Mouse (Mus musculus) adrenal gland, adult (tissue): ENCODE results near the gene Ttc25.

Source experiments
- DNase-seq, 2 experiments: peaks; one replicate each; pipeline ENCODE4 v3.0.0; 2022 to 2023; ENCODE audit warnings: low spot score in 1 of 2; ENCODE audit not compliant: inconsistent age in 2 of 2

The Ttc25 gene

DNA sequence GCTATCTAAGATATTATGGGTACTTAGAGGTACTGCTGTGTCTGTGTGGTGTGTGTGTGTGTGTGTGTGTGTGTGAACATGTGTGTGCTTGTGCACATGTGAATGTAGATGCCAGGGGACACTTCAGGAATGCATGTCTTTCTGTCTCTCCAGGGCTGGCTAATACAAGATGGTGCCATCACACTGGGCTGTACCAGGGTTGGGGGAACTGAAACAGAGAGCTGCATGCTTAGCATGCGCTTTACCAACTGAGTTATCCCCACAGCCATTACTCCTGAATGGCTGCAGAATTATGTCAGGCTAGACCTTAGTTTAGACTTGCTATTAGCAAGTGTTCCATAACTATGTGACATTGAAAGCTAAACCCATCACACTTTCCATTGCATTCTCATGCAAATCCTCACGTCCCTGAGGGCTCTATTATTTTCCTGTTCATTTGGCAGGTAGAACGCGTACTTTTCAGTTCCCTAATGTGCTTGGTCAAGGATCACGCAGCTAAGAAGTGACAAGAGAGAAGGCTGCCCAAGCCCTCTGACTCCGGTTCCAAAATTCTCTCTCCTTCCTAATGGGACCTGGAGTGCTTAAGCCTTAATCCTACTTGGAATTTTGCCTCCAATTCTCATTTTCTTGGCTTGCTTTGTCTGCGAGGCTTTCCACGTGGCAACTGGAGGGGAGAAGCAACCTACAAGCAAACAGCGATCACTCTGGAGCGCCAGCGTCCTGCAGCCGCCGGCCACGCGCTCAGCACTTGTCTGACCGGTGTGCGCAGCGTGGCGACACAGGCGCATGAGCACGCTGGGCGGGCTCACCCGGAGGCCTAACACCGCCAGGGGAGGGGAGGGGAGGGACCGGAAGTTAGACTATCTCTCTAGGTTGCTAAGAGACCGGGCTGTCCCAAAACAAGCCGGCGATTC, at the start of gene Ttc25:
Gene Ttc25, plus strand, starts transcription at position 776 of the 914 bp plus-strand sequence.
- peak; percentile 95 to 97 for DNase-seq

GRCm38 (mm10) chr11:100500241-100500640, 45.2 kb upstream of the Ttc25 start:
- DNase-seq, result no peak

DNA sequence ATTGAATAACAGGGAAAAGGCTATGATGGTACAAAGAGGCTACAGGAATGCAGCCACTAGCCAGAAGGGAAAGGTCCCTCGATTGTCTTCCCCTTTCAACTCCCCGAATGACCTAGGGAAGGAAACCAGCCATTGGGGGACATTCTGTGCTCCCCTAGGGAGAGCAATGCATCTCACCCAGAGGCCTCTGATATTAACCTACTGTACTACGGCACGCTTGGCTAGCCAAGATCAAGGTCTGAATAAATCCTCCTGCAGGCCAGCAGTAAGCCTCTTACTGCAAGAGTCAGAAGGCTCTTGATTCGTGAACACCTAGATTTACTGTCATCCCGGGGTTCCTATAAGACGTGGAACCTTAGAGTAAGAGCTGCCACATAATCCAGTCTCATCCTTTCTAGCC, 44.8 kb upstream of the Ttc25 start:
- DNase-seq, result no peak

DNA sequence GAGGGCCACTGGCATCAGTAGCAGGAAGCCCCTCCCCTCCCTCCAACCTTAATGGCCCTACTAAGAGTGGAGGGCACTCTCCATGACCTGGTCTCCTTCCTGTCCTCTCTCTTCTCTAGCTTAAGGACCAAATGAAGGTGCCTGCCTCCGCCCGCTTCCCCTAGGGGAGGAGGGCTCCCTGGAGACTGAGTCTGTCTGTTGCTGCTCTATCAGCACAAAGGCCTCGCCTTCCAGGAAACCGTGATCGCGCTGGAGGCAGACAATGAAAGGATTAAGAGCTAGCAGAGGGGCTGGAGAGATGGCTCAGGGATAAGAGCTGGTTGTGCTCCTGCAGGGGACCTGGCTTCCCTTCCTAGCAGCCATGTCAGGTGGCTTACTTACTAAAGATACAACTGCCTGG, 44.1 kb upstream of the Ttc25 start:
- DNase-seq, result no peak

- peak in 1 of 2 experiments; percentile 60 for DNase-seq
Observed at GRCm38 (mm10) chr11:100504990-100505660, 40.3 kb upstream of the Ttc25 start.

GRCm38 (mm10) chr11:100505997-100506396, 39.4 kb upstream of the Ttc25 start:
- no peak for DNase-seq

DNA sequence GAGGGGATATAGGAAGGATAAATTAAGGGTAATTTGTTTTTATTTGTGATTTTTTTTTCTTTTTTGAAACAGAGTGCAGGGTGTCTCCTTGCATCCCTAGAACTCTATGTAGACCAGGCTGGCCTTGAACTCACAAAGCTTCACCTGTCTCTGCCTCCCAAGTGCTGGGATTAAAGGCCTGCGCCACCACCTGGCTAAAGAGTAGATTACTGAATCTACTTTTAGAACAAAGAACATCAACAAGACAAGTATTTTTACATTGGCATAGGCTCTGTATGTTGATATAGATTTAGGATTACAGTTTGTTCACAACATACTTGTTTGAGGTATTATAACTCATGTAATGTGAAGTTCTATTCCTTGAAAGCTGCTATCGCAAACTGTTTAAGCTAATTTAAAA, 34.9 kb upstream of the Ttc25 start:
- DNase-seq, result no peak

- DNase-seq, result peak in 1 of 2 experiments; percentile 82
Observed at GRCm38 (mm10) chr11:100512384-100512783, 33.0 kb upstream of the Ttc25 start.

GRCm38 (mm10) chr11:100513716-100514115, 31.7 kb upstream of the Ttc25 start:
- peak; percentile 87 to 92 for DNase-seq

- peak; percentile 87 to 94 for DNase-seq
Observed at GRCm38 (mm10) chr11:100515061-100515460, 30.3 kb upstream of the Ttc25 start.

GRCm38 (mm10) chr11:100515789-100516188, 29.6 kb upstream of the Ttc25 start:
- peak in 1 of 2 experiments; percentile 81 for DNase-seq

DNA sequence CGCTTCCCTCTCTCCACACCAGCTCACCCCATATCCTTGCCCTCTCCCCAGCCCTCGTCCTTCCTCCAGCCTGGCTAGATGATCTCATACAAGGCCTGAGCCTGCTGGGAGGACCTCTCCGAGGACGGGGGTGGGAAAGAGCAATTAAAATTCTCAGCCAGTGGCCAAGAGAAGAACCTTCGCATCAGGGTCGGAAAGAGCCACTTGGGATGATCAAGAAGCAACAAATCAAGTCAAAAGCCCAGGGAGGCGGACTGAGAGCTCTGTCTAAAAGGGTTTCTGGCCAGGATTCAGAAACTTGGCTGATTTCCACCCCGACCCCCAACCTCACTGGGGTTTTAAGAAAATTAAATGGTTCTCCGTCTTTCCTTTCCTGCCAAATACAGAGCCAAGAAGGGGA, 29.1 kb upstream of the Ttc25 start:
- DNase-seq, result peak; percentile 74 to 92

GRCm38 (mm10) chr11:100518188-100518591, 27.2 kb upstream of the Ttc25 start:
- DNase-seq, result peak in 1 of 2 experiments; percentile 77

- DNase-seq, result peak in 1 of 2 experiments; percentile 65
Observed at GRCm38 (mm10) chr11:100519188-100519587, 26.2 kb upstream of the Ttc25 start.

- DNase-seq, result peak; percentile 93 to 95
Observed at GRCm38 (mm10) chr11:100520838-100521237, 24.6 kb upstream of the Ttc25 start.

DNA sequence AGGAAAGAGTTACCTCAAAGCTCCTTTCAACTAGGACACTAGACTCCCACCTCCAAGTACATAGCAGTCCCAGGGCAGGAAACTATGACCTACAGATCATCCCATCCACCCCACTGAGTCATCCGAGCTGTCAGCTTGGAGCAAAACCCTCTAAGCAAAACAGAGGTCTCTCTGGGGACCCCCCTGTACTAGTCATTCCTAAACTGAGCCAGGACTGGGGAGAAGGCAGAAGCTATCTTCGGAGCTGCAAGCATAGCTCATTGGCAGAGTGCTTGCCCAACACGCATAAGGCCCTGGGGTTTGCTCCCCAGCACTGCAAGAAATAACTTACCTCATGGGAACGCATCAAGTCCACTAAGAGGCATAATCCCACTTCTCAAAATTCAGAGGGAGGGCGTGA, 21.0 kb upstream of the Ttc25 start:
- peak in 1 of 2 experiments; percentile 82 for DNase-seq

GRCm38 (mm10) chr11:100524987-100525630, 20.3 kb upstream of the Ttc25 start:
- DNase-seq, result peak in 1 of 2 experiments; percentile 78

GRCm38 (mm10) chr11:100526052-100526816, 19.2 kb upstream of the Ttc25 start:
- peak in 1 of 2 experiments; percentile 67 for DNase-seq

- DNase-seq, result peak; percentile 72 to 90
Observed at GRCm38 (mm10) chr11:100527066-100527457, 18.3 kb upstream of the Ttc25 start.

DNA sequence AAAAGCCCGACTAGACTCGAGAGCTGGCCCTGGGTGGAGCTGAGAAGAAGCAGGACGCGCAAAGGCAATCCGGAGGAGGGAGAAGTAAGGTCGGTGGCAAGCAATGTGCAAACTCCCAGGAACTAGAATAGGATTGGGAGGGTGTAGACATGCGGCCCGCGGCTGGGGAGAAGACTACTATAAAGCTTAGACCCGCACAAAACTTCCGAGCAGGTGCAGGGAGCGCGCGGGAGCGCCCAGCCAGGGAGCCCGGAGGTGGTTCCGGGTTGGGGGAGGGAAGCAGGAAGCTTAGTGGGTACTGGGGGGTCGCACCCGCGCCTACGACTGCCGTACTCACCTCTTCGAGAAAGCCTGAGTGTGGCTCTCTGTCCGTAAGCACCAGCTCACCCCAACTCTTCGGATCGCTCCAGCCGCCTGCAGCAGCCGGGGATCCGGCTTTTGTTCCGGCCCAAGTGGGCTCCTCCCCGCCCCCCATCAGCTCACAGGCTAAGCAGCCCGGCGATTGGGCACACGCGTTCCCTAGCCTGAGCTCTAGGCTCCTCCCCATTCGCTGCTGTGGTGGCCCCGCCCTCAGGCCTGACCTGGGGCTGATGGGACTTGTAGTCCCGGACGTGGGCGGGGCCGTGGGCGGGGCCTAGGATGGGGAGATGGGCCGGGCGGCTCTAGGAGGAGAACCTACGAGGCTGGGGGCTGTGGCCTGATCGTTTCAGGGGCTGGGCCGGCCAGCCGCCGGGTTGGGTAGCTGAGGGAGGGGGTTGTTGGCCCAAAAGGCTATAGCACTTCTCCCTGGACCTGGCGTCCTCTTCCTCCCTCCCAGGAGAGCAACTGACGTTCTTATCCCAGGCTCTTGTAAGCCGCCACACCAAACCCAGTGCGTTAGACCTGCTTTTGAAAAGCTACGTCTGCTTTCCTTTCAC, 17.7 kb upstream of the Ttc25 start, which contains the start of gene Acly:
Gene Acly, minus strand, starts transcription at position 543 of the 917 bp plus-strand sequence.
- peak; percentile 99 to 100 for DNase-seq
